Mouse (Mus musculus): ENCODE results near the gene Pde11a.

Pde11a gene

DNA sequence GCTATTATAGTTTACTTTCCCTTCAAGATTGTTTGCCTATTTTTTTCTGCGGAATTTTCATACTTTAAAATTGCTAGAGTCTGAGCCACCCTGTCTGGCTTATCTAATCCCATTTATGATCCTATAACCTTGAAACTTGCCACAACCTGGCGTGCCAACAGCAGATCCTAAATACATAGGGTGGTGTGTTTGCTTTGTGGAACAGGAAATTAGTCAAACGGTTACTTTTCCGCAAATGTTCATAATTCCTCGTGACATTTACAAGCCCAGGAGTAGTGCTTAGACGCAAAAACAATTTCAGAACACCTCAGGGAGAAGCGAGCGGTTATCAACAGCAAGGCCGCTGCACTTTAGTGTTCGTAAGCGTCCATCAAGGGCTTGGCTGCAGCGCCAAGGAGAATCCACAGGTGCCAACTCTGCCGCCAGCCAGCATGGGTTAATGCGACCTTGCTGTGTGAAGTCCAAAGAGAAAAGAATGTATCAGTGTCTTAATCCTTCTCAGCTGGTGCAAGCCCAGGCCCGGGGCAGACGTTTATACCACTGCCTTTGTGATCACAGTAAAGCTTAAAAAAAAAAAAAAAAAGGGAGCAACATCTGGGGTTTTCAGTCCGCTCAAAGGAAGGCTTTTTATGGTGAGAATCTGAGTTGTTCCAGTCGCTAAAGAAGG, 379.3 kb downstream of the Pde11a start:
- peak; percentile 26 for DNase-seq (ENCODE audit: low read depth, low spot score)

DNA sequence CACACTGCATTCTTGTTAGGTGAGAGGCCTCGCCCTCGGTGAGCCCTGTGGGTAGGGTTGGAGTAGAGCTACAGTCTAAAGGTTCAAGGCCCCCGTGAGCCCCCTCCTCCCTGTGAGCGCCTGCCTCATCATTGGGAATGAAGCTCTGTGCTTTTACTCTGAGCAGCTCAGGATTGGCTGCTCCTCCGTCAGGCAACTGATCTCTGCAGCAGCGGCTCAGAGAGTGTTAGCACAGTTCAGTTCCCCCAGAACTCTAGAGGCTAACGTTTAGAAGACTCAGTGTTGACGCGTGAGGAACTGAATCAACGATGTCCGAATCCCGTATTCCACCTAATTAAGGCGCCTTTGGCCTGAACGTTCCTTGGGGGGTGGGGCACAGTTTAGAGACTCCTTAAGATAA, 382.9 kb downstream of the Pde11a start:
- DNase-seq (ENCODE audit: low read depth, low spot score) = no peak

DNA sequence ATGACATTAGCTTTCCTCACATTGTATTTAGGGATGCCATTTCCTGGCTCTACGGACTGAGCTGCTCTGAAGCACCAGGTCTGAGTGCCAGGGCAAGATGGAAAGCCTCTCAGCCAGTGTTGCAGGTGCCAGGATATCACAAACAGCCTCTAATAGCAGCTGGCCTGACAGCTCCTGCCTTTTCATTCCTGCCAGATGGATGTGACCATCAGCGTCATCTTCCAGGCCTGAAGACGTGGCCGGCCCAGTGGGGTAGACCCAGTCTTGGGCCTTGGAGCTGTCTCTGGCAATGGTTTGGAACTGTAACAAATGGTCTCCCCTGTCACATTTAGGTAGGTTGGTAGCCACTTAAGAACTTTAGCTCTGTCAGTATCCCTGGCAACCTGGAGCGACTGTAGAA, 385.3 kb downstream of the Pde11a start:
- no peak for DNase-seq (ENCODE audit: low read depth, low spot score)

DNA sequence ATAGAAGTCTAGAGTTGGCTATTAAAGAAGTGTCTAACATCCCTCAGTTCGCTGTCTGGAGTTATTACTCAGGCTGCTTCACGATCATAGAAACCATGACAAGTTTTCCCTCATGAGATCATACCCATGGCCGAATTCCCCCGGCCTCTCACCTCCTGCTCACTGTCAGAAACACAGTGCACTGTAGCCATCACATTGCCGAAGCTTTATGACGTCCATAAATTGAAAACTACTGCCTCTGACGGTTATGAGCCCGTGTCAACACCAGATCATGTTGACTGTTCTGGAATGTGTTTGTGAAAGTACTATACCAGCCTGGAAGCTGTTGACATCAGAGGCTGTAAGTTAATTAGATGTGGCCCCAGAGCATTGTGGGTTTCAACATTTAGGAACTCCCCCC, 387.9 kb downstream of the Pde11a start:
- DNase-seq (ENCODE audit: low read depth, low spot score) = no peak
